Mouse (Mus musculus): ENCODE measurements around the gene Slc22a3. TPM values are rescaled to one million over a fixed set of nuclear protein-coding genes. Genes with fewer than 3 reads are reported as not detected.

The Slc22a3 gene
- polyA plus RNA-seq, 1 experiment from 2014 or later = 0.26 TPM

Other genes starting within 250 kb of the Slc22a3 start
- 53.3 and 56.7 TPM in 2 replicates for gene Map3k4, start 188.9 kb downstream of the Slc22a3 start, polyA plus RNA-seq (2016; fragmentation: Nextera tagmentation; extraction: Ambion mirVana)
- gene Plg, start 129.1 kb downstream of the Slc22a3 start, polyA plus RNA-seq (2016; fragmentation: Nextera tagmentation; extraction: Ambion mirVana) = not detected in 2 replicates
- 0.23 and 0.26 TPM in 2 replicates for gene Slc22a2, start 76.4 kb upstream of the Slc22a3 start, polyA plus RNA-seq (2016; fragmentation: Nextera tagmentation; extraction: Ambion mirVana)
- not detected in 2 replicates for gene Slc22a1, start 168.1 kb upstream of the Slc22a3 start, polyA plus RNA-seq (2016; fragmentation: Nextera tagmentation; extraction: Ambion mirVana)

All from midbrain, embryonic 12.5 days (tissue).